Mouse (Mus musculus) embryonic fibroblast, embryonic 13.5 days (primary cell): ENCODE measurements around the gene Anks1.

Source experiments
- CTCF ChIP-seq: IDR thresholded peaks from 2 replicates; pipeline ENCODE4 v1.5.1; 2011; ENCODE audit warnings: mild to moderate bottlenecking, control low read depth, low read length, moderate library complexity, borderline replicate concordance; ENCODE audit not compliant: insufficient read depth
- POLR2A ChIP-seq: IDR thresholded peaks from 2 replicates; pipeline ENCODE4 v1.6.1; 2011; ENCODE audit warnings: low read depth, mild to moderate bottlenecking, control low read depth, low read length, moderate library complexity

- TF ChIP-seq POLR2A: no peak
- TF ChIP-seq CTCF: no peak
These were observed 141.1 kb downstream of the Anks1 start for GRCm38 (mm10) chr17:28050210-28050609.
